Mouse (Mus musculus) embryonic facial prominence, embryonic 15.5 days (tissue): Measurements from ENCODE around the gene Prkar1b. TPM values are rescaled to one million over a fixed set of nuclear protein-coding genes. Genes with fewer than 3 reads are reported as not detected.

Experiments
- ATAC-seq: fragments of 200-750 bp; cut with Nextera tagmentation; 2 replicates; pipeline ENCODE4 v1.8.0; 2017; ENCODE audit warnings: low read depth, moderate TSS enrichment; ENCODE audit not compliant: insufficient number of reproducible peaks, low FRiP score, low TSS enrichment
- H3K27ac ChIP-seq: fragments of 300-500 bp; sonication (generic); replicated peaks from 2 replicates; pipeline ENCODE4 v1.5.1; 2015; ENCODE audit warnings: mild to moderate bottlenecking, inconsistent platforms
- H3K27me3 ChIP-seq: fragments of 300-500 bp; sonication (generic); 2 replicates; pipeline ENCODE4 v1.6.1; 2015; ENCODE audit warnings: inconsistent platforms
- H3K36me3 ChIP-seq: fragments of 300-500 bp; sonication (generic); 2 replicates; pipeline ENCODE4 v1.6.1; 2015; ENCODE audit warnings: mild to moderate bottlenecking, inconsistent platforms
- H3K4me1 ChIP-seq: fragments of 300-500 bp; sonication (generic); 2 replicates; pipeline ENCODE4 v1.6.1; 2015; ENCODE audit warnings: inconsistent platforms
- H3K4me2 ChIP-seq: fragments of 300-500 bp; sonication (generic); replicated peaks from 2 replicates; pipeline ENCODE4 v1.6.1; 2015; ENCODE audit warnings: mild to moderate bottlenecking, inconsistent platforms
- H3K4me3 ChIP-seq: fragments of 300-500 bp; sonication (generic); replicated peaks from 2 replicates; pipeline ENCODE4 v1.5.1; 2015; ENCODE audit warnings: mild to moderate bottlenecking, inconsistent platforms
- H3K9ac ChIP-seq: fragments of 300-500 bp; sonication (generic); 2 replicates; pipeline ENCODE4 v1.6.1; 2015; ENCODE audit warnings: inconsistent platforms
- H3K9me3 ChIP-seq: fragments of 300-500 bp; sonication (generic); replicated peaks from 2 replicates; pipeline ENCODE4 v1.6.1; 2016; ENCODE audit warnings: inconsistent platforms
- WGBS: fragments of 180-500 bp; shearing (Covaris S2); methylation state at CpG from one replicate; pipeline ENCODE4 v1.1.7; 2015; 5-methylcytosine and 5-hydroxymethylcytosine counted together
- polyA plus RNA-seq: library from polyadenylated mRNA; unstranded; fragments of >200 nt; fragmentation: Nextera tagmentation; extraction: Ambion mirVana; gene quantifications from 2 replicates; pipeline ENCODE4 v1.2.1, GENCODE M21; 2015

Gene Prkar1b
- polyA plus RNA-seq, 1 experiment from 2014 or later = 28.4 TPM

GRCm38 (mm10) chr5:138987994-138988393 lies 161.8 kb downstream of the Prkar1b start:
- H3K27ac ChIP-seq = peak overlapping the region; percentile 40; the same call in 1 of the 2 replicates
- WGBS = 59% methylated on average over 10 of the region's 10 CpGs
- peaks cover 47% of the 10 kb centered on the region for H3K4me1 ChIP-seq
- ATAC-seq = no peak; the same call in 1 of the 2 replicates
- 0 out of 2 replicates have a peak overlapping the region, but pooled peaks have one; percentile 9 for H3K4me2 ChIP-seq
- no peak overlapping the region for H3K4me3 ChIP-seq
- H3K9ac ChIP-seq = no peak overlapping the region
- peaks cover 18% of the 10 kb centered on the region for H3K27me3 ChIP-seq
- peaks cover 43% of the 10 kb centered on the region for H3K36me3 ChIP-seq
- no peaks in the 10 kb centered on the region for H3K9me3 ChIP-seq

- H3K4me2 ChIP-seq = no peak overlapping the region
- no peak overlapping the region for H3K27ac ChIP-seq
- 57% methylated on average over 5 of the region's 9 CpGs for WGBS
- H3K36me3 ChIP-seq = peaks cover 53% of the 10 kb centered on the region
- H3K9me3 ChIP-seq = no peaks in the 10 kb centered on the region
- H3K9ac ChIP-seq = no peak overlapping the region
- H3K4me3 ChIP-seq = no peak overlapping the region
- no peaks in the 10 kb centered on the region for H3K27me3 ChIP-seq
- ATAC-seq = no peak
- H3K4me1 ChIP-seq = peaks cover 22% of the 10 kb centered on the region; the same call in 1 of the 2 replicates
Measured at GRCm38 (mm10) chr5:138981921-138982320, 167.9 kb downstream of the Prkar1b start.

DNA sequence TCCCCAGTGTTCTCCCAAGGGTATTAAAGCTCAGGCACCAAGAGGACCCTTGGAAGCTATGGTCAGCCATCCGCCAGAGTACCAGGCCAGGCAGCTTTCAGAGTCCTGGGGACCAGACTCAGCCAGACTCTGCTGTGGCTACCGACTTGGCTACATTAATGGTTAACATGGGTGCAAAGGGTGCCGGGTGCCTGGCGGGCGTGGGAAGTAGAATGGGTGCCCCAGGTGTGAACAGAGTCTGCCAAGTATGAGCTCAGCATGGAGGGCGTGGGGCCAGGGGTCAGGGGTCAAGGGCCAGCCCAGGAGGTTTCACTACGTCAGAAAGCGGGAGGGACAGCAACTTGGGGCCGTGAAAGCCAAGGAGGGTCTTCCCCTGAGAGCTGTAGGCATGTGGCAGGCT lies 169.2 kb downstream of the Prkar1b start:
- WGBS = 76% methylated on average over 9 of the region's 9 CpGs
- H3K36me3 ChIP-seq = peaks cover 49% of the 10 kb centered on the region
- no peaks in the 10 kb centered on the region for H3K9me3 ChIP-seq
- H3K4me2 ChIP-seq = no peak overlapping the region
- peaks cover 22% of the 10 kb centered on the region; the same call in 1 of the 2 replicates for H3K4me1 ChIP-seq
- H3K4me3 ChIP-seq = no peak overlapping the region
- H3K27ac ChIP-seq = no peak overlapping the region
- H3K27me3 ChIP-seq = no peaks in the 10 kb centered on the region
- ATAC-seq = no peak
- no peak overlapping the region for H3K9ac ChIP-seq

- no peak overlapping the region for H3K27ac ChIP-seq
- peaks cover 22% of the 10 kb centered on the region; the same call in 1 of the 2 replicates for H3K4me1 ChIP-seq
- no peak overlapping the region for H3K9ac ChIP-seq
- no peak for ATAC-seq
- H3K4me2 ChIP-seq = no peak overlapping the region
- H3K4me3 ChIP-seq = no peak overlapping the region
- peaks cover 41% of the 10 kb centered on the region for H3K36me3 ChIP-seq
- no peaks in the 10 kb centered on the region for H3K9me3 ChIP-seq
- no peaks in the 10 kb centered on the region for H3K27me3 ChIP-seq
- 43% methylated on average over 8 of the region's 8 CpGs for WGBS
Measured at GRCm38 (mm10) chr5:138979840-138980239, 170.0 kb downstream of the Prkar1b start.

DNA sequence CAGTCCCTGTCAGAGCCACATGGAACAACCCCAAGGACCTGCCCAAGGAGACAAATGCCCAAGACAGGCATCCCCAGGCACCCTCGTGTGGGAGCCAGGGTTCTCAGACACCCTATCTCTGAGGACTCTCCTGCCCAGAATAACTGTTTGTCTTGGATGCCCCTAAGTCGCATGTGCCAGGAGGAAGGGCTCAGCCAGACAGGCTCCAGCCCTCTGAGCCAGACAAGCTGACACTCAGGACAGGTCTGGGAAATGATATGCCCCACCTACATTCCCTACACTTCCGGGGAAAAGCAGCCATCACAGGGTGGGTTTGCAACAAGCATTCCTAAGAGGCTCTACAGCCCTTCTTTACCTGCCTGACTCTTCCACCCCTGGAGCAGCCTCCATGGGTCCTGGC lies 172.0 kb downstream of the Prkar1b start:
- Histone ChIP-seq H3K4me1 (peaks cover 19% of the 10 kb centered on the region; the same call in 1 of the 2 replicates), H3K9ac (no peak overlapping the region), H3K27ac (no peak overlapping the region), H3K9me3 (no peaks in the 10 kb centered on the region), H3K27me3 (no peaks in the 10 kb centered on the region), H3K36me3 (peaks cover 22% of the 10 kb centered on the region), H3K4me3 (no peak overlapping the region), H3K4me2 (no peak overlapping the region)
- 58% methylated on average over 3 of the region's 3 CpGs for WGBS
- ATAC-seq = no peak

DNA sequence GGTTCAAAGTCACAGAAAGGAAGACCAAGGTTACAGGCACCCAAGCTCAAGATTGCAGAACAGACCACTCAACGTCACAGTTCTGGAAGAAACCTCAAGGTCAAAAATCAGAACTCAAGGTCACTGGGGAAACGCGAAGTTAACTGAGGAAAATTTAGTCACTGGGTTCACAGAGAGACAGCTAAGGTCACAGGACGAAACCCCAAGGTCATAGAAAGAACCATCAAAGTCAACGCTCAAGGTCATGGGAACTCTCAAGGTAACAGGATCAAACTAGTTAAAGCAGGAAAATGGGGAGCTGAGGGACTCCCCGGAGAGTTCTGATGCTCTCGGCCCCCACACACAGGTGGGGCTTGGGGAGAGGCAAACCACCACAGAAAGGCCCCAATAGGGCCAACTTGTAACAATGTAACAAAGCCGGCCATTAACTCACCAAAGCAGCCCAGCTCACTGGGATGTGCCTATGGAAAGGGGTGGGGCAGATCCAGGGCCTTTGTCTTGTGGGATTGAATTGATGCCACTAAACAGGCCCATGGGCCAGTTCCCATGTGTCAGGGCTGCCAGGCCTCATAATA lies 174.8 kb downstream of the Prkar1b start:
- H3K27me3 ChIP-seq = no peaks in the 10 kb centered on the region
- no peak for ATAC-seq
- no peak overlapping the region for H3K4me3 ChIP-seq
- H3K27ac ChIP-seq = no peak overlapping the region
- H3K36me3 ChIP-seq = peaks cover 21% of the 10 kb centered on the region
- no peaks in the 10 kb centered on the region for H3K9me3 ChIP-seq
- 88% methylated on average over 8 of the region's 8 CpGs for WGBS
- peaks cover 15% of the 10 kb centered on the region for H3K4me1 ChIP-seq
- H3K4me2 ChIP-seq = no peak overlapping the region
- no peak overlapping the region for H3K9ac ChIP-seq

- no peak overlapping the region for H3K27ac ChIP-seq
- no peak overlapping the region for H3K4me3 ChIP-seq
- H3K4me1 ChIP-seq = peaks cover 13% of the 10 kb centered on the region
- H3K9me3 ChIP-seq = no peaks in the 10 kb centered on the region
- ATAC-seq = no peak
- peaks cover 12% of the 10 kb centered on the region for H3K36me3 ChIP-seq
- no peak overlapping the region for H3K9ac ChIP-seq
- no peaks in the 10 kb centered on the region for H3K27me3 ChIP-seq
- 64% methylated on average over 6 of the region's 6 CpGs for WGBS
- no peak overlapping the region for H3K4me2 ChIP-seq
Measured at GRCm38 (mm10) chr5:138973480-138973879, 176.3 kb downstream of the Prkar1b start.

DNA sequence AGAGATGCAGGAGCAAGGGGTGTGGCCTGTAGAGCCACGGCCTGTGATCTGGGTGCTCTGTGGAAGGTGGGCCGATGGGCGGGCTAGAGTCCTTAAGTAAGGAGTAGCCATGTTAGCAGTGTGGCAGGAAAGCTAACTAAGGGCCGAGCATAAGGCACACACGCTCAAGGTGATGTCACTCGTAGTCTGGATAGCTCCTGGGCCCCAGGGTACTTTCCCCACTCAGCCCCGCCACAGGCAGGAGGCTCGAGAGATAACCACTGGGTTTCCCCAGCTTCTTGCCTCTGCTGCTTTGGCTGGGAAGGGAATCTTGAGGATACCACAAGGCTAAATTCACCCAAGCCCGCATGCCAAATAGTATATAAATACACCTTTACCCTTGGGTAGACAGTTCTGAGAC lies 178.4 kb downstream of the Prkar1b start:
- H3K27me3 ChIP-seq = no peaks in the 10 kb centered on the region
- H3K9me3 ChIP-seq = no peaks in the 10 kb centered on the region
- H3K27ac ChIP-seq = no peak overlapping the region
- no peak for ATAC-seq
- H3K4me2 ChIP-seq = no peak overlapping the region
- no peak overlapping the region for H3K9ac ChIP-seq
- H3K4me1 ChIP-seq = peaks cover 16% of the 10 kb centered on the region
- H3K4me3 ChIP-seq = no peak overlapping the region
- peaks cover 4% of the 10 kb centered on the region; the same call in 1 of the 2 replicates for H3K36me3 ChIP-seq
- WGBS = 78% methylated on average over 9 of the region's 9 CpGs

- WGBS = 35% methylated on average over 7 of the region's 7 CpGs
- Histone ChIP-seq H3K9me3 (no peaks in the 10 kb centered on the region), H3K4me3 (no peak overlapping the region), H3K36me3 (no peaks in the 10 kb centered on the region; the same call in 1 of the 2 replicates), H3K4me1 (peaks cover 26% of the 10 kb centered on the region), H3K4me2 (no peak overlapping the region), H3K27me3 (no peaks in the 10 kb centered on the region), H3K9ac (no peak overlapping the region), H3K27ac (0 out of 2 replicates have a peak overlapping the region, but pooled peaks have one; percentile 39)
- no peak for ATAC-seq
Measured at GRCm38 (mm10) chr5:138970056-138970490, 179.7 kb downstream of the Prkar1b start.

Other genes with a start within 250 kb of the Prkar1b start
- gene Pdgfa, start 152.6 kb downstream of the Prkar1b start, polyA plus RNA-seq = 69.5 and 84.2 TPM in 2 replicates
- 8.3 and 12.7 TPM in 2 replicates for gene Dnaaf5, start 222 bp upstream of the Prkar1b start, polyA plus RNA-seq
- gene Sun1, start 50.6 kb upstream of the Prkar1b start, polyA plus RNA-seq = 59.2 and 61.5 TPM in 2 replicates
- gene Get4, start 102.3 kb upstream of the Prkar1b start, polyA plus RNA-seq = 148 and 154 TPM in 2 replicates
- gene Adap1, start 175.6 kb upstream of the Prkar1b start, polyA plus RNA-seq = 2.5 and 2.9 TPM in 2 replicates
- 97.5 and 100 TPM in 2 replicates for gene Cox19, start 201.4 kb upstream of the Prkar1b start, polyA plus RNA-seq
- 24.0 and 32.3 TPM in 2 replicates for gene Cyp2w1, start 202.6 kb upstream of the Prkar1b start, polyA plus RNA-seq
- 2.9 and 3.4 TPM in 2 replicates for gene Gpr146, start 227.7 kb upstream of the Prkar1b start, polyA plus RNA-seq